Mouse (Mus musculus) heart, postnatal 36 days (tissue): ENCODE data around the gene Mtfr1l. TPM values are rescaled to one million over a fixed set of nuclear protein-coding genes. Genes with fewer than 3 reads are reported as not detected.
"Not testable (repeated sequence)": the region's sequence is repeated elsewhere in the genome, so short reads cannot be mapped to it uniquely, and the experiment has no call there.

Experiments
- DNase-seq, 2 experiments: peaks; one replicate each; pipeline ENCODE4 v3.0.0; 2021 to 2022
- intact Hi-C: fragments of 180-260 bp; cut with DNase I; formaldehyde crosslinking; loops from one replicate; pipeline ENCODE4 v1.15.1; 2025
- total RNA-seq, 2 experiments: library from RNA; stranded (reverse); gene quantifications; 2 replicates each; pipeline ENCODE4 v1.2.3; 2021

Gene Mtfr1l
- total RNA-seq, 2 experiments from 2014 or later: 178 to 188 TPM

GRCm38 (mm10) chr4:134519281-134519680 lies 15.9 kb downstream of the Mtfr1l start:
- intact Hi-C loops: no loop called here
- DNase-seq: no peak

GRCm38 (mm10) chr4:134518541-134518940 lies 16.6 kb downstream of the Mtfr1l start:
- no peak for DNase-seq
- intact Hi-C loops: no loop called here

- no peak for DNase-seq
- intact Hi-C loops: no loop called here
Observed at GRCm38 (mm10) chr4:134517719-134518118, 17.5 kb downstream of the Mtfr1l start.

GRCm38 (mm10) chr4:134516981-134517380 lies 18.2 kb downstream of the Mtfr1l start:
- DNase-seq: peak; percentile 39 to 53
- intact Hi-C loops: no loop called here

GRCm38 (mm10) chr4:134515614-134516013 lies 19.6 kb downstream of the Mtfr1l start:
- intact Hi-C loops: no loop called here
- no peak for DNase-seq

GRCm38 (mm10) chr4:134514309-134514930 lies 20.8 kb downstream of the Mtfr1l start:
- intact Hi-C loops: no loop called here
- no peak for DNase-seq

- intact Hi-C loops: no loop called here
- DNase-seq: peak; percentile 67 to 73
Observed at GRCm38 (mm10) chr4:134512798-134513197, 22.4 kb downstream of the Mtfr1l start.

- intact Hi-C loops: no loop called here
Observed at GRCm38 (mm10) chr4:134511730-134512129, 23.5 kb downstream of the Mtfr1l start.

GRCm38 (mm10) chr4:134510845-134511411 lies 24.3 kb downstream of the Mtfr1l start, which contains the start of gene Aunip:
Gene Aunip (plus strand): TSS chr4:134510999.
- intact Hi-C loops: no loop called here
- peak; percentile 87 to 92 for DNase-seq

More at GRCm38 (mm10) chr4:134511730-134512129, 23.5 kb downstream of the Mtfr1l start:
- DNase-seq: no peak

- DNase-seq: no peak
- intact Hi-C loops: no loop called here
Observed at GRCm38 (mm10) chr4:134510396-134510795, 24.8 kb downstream of the Mtfr1l start.

- intact Hi-C loops: no loop called here
- no peak for DNase-seq
Observed at GRCm38 (mm10) chr4:134506713-134507112, 28.5 kb downstream of the Mtfr1l start.

- DNase-seq: no peak
- intact Hi-C loops: no loop called here
Observed at GRCm38 (mm10) chr4:134505966-134506594, 29.1 kb downstream of the Mtfr1l start.

- intact Hi-C loops: no loop called here
- DNase-seq: no peak
Observed at GRCm38 (mm10) chr4:134505303-134505789, 29.8 kb downstream of the Mtfr1l start.

GRCm38 (mm10) chr4:134503686-134504357 lies 31.4 kb downstream of the Mtfr1l start:
- DNase-seq: no peak
- intact Hi-C loops: no loop called here

GRCm38 (mm10) chr4:134501095-134501494 lies 34.1 kb downstream of the Mtfr1l start:
- DNase-seq: no peak
- intact Hi-C loops: no loop called here

- intact Hi-C loops, DNase-seq: not testable (repeated sequence)
Observed at GRCm38 (mm10) chr4:134498983-134499382, 36.2 kb downstream of the Mtfr1l start.

GRCm38 (mm10) chr4:134497986-134498731 lies 37.0 kb downstream of the Mtfr1l start:
- intact Hi-C loops: no loop called here
- no peak for DNase-seq

- intact Hi-C loops: no loop called here
- DNase-seq: no peak
Observed at GRCm38 (mm10) chr4:134497223-134497622, 38.0 kb downstream of the Mtfr1l start.

GRCm38 (mm10) chr4:134496595-134497210 lies 38.5 kb downstream of the Mtfr1l start, which contains the start of gene Paqr7:
Gene Paqr7 (plus strand): TSS chr4:134496697.
- peak; percentile 75 to 84 for DNase-seq
- intact Hi-C loops: no loop called here

- intact Hi-C loops: no loop called here
- no peak for DNase-seq
Observed at GRCm38 (mm10) chr4:134495546-134495923, 39.7 kb downstream of the Mtfr1l start.
